Mouse (Mus musculus): ENCODE measurements around the gene 1700025G04Rik.

1700025G04Rik gene

GRCm38 (mm10) chr1:151957669-151958068 lies 132.3 kb downstream of the 1700025G04Rik start:
- no peak for DNase-seq

- no peak for DNase-seq
Measured at GRCm38 (mm10) chr1:151955866-151956265, 134.1 kb downstream of the 1700025G04Rik start.

DNA sequence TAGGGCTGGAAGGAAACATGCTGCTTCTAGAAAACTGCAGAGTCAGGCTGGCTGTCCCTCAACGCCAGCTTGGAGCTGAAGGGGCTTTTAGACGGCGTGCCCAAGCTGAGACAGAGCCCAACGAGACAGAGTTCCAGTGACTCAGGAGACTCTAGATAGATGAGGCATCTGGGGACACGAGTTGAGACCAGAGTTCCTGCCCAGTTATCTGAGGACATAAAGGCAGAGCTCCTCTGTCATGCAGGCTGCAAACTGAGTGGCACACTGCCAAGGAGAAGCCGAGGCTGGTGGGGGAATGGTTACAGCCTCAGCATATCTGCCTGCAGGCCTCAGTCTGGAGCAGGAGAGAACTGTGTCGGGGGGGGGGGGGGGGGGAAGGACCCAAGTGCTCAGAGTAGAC lies 136.4 kb downstream of the 1700025G04Rik start:
- DNase-seq: peak; percentile 66

- no peak for DNase-seq
Measured at GRCm38 (mm10) chr1:151948065-151948464, 141.9 kb downstream of the 1700025G04Rik start.

- peak; percentile 50 for DNase-seq
Measured at GRCm38 (mm10) chr1:151947571-151947970, 142.4 kb downstream of the 1700025G04Rik start.

DNA sequence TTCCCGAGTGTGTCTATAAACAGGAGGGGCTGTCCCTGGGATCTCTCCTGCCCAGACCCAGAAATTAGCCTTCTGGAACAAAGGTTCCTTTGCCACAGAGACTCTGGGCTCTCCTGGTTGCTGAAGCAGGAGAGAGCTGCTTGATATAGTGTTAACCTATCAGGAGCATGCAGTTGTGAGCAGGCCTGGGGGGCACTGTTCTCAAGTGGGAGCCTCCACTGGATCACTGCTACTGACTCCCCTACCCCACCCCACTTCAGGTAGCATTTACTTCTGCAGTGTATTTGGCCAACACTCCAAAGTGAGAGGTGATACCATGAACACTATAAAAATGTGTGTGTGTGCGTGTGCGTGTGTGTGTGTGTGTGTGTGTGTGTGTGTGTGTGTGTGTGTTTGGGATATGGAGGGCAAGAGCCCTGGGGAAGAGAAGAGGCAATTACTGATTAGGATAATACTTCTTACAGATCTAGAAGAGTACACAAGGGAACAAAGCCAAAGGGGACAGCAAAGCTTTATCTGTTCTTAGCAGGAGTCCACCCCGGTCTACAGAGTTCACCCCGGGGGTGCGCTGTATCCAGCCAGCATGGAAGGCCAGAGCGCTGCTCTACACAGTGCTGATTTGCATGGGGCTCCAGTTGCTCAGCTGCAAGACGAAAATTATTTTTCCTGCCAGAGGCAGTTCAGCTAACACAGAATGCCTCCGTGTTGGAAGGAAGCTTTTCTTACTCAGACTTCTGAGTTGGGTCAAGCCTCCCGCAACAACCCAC lies 145.3 kb downstream of the 1700025G04Rik start:
- DNase-seq: no peak

DNA sequence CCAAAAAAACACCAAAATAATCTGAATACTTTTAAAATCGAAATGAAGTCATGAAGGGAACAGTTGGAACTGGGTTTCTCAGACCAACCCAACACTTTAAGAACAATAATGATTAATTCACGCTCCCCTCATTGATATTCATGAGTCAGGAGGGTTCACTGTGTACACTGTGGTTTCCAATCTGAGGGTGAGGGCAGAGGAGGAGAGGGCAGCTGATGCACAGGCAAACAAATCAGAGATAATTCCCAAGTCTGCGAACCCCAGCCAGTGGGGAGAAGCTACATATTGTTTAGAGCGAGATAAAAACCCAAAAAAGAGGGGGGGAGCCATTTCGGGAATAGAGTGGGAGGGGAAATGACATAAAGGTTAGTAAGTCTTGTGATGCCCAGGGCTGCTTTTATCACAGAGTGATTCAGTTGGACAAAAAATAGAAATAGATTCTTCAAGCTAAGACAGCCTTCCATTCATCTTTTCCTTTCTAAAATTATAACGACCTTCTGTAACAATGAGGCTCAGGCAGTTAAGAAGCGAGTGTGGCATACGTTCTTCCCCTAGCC lies 146.2 kb downstream of the 1700025G04Rik start:
- DNase-seq: no peak

- no peak for DNase-seq
Measured at GRCm38 (mm10) chr1:151942972-151943654, 146.8 kb downstream of the 1700025G04Rik start.

- no peak for DNase-seq
Measured at GRCm38 (mm10) chr1:151939987-151940386, 149.9 kb downstream of the 1700025G04Rik start.

- DNase-seq: no peak
Measured at GRCm38 (mm10) chr1:151939510-151939909, 150.4 kb downstream of the 1700025G04Rik start.

GRCm38 (mm10) chr1:151933605-151934004 lies 156.3 kb downstream of the 1700025G04Rik start:
- DNase-seq: no peak

- no peak for DNase-seq
Measured at GRCm38 (mm10) chr1:151926826-151927225, 163.1 kb downstream of the 1700025G04Rik start.

DNA sequence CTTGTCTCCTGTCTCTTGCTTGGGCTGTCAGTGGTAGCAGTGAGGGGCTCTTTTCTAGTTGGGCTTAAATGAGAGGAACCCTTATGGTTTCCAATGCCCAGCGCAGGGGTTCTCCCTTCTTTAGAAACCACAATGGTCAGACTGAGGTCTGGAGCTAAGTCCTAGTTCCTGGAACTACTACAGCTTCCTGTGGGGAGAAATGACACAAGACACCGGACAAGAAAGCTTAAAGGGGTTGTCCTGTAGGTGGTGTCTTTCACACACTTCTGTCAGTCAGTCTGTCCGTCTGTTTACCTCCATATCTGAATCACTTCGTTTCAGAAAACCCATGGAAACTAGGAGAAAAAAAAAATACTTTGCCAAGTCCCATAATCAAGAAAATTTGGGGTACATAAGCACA lies 163.8 kb downstream of the 1700025G04Rik start:
- DNase-seq: no peak

DNA sequence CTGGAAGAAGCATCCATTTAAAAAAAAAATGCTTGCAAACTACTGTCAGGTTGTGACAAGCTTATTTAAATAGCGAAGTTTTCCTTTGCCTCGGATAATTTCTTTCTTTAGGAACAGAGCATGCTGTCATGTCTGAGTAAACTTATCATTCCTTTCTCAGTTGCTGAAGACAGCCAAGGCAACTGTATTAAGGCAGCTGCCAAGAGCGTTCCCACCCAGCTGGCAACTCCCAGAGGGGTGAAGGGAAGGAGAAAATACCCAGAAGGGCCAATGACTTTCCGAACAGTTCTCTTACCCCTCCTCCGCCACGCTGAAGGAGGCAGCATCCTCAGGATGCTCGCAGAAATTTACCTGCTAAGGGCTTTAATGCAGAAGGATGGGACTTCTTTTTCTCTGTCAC lies 164.2 kb downstream of the 1700025G04Rik start:
- no peak for DNase-seq

DNA sequence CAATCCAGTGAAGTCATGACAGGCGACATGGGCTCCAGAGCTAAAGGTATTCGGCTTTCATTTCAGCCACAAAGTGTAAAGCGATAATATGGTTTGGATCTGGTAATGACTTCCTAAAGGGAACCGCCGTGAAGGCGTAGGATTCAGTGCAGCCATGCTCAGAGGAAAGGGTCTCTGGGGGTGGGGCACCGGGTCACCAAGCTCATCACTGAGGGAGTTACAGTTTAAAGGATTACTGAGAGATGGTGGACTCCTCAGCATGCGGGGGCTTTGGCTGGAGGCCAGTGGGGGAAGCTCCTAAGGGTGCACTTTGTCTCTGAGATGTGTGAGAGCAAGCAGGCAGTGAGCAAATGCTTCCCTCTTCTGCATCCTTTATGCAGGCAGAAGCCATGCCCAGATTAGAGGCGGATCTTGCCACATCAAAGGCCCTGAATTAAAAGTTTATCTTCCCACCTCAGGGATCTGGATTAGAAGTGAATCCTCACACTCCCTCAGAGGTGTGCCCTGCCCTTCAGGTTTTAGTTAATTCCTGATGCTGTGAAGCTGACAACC lies 171.0 kb downstream of the 1700025G04Rik start:
- no peak for DNase-seq

GRCm38 (mm10) chr1:151917736-151918135 lies 172.2 kb downstream of the 1700025G04Rik start:
- no peak for DNase-seq

- DNase-seq: no peak
Measured at GRCm38 (mm10) chr1:151914494-151914893, 175.4 kb downstream of the 1700025G04Rik start.

DNA sequence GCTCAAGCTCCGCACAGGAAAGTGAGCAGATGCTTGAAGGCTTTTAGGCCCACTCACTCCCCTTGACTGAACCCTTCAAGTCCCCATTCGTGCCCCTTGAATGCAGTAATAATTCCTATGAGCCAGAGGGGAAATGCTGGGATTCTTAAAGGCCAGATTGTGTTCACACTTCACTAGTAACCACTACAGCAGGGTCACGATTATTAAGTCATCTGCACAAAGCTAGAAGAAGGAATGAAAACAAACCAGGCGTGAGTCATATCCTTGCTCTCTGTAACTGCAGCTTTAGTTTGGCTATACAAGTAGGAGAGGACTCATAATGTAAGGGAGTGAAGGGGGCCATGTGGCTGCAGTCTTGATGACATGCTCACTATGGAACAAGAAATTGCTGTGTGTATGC lies 182.9 kb downstream of the 1700025G04Rik start:
- no peak for DNase-seq

- DNase-seq: no peak
Measured at GRCm38 (mm10) chr1:151900706-151901360, 189.1 kb downstream of the 1700025G04Rik start.

GRCm38 (mm10) chr1:151899964-151900363 lies 190.0 kb downstream of the 1700025G04Rik start:
- DNase-seq: no peak

GRCm38 (mm10) chr1:151895406-151895805 lies 194.5 kb downstream of the 1700025G04Rik start:
- no peak for DNase-seq

DNA sequence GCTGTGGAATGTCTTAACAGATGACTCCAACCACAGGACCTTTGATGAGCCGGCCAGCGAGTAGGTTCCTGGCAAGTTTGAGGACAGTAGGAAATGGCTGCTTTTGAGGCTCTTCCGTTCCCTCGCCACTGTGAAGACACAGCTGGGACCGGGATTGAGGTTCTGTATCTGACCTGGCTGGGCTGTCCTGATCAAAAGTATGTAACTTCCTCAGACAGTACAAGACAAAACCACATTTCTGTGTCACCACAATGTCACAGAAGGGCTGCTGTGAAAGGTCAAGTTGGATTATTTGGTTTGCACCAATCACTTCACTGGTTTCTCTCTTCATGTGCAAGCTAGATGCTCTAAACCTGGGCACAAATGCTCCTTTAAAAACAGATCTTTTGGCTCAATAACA lies 195.9 kb downstream of the 1700025G04Rik start:
- no peak for DNase-seq

- no peak for DNase-seq
Measured at GRCm38 (mm10) chr1:151892008-151892407, 197.9 kb downstream of the 1700025G04Rik start.
